In the genomic region with DNA sequence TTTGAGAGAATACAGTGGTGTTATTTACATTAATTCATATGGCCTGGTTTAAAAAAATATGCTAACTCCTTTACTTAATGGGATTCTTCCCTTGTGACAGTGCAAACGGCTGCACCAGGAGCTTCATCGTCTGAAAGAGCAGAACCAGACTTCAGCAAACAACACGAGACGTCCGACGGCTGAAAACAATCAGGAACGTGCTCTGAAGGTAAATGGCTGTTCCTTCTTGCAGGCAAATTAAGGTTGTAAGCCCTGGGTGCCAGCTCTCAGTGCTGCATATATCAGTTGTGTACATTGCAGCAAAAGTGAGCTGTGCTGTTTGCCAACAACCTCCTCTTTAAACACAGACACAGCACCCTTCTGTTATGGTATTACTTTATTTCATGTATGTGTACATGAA, we compare ENCODE assay signal across 16 mouse cellular contexts.
"Had no signal": no experiment of that assay in that cellular context is flagged by ENCODE, and none has a peak within 500 bp of the region (broad histone marks: within the 10 kb centered on the region; RNA-seq: fewer than 3 reads in every experiment).

No protein-coding gene starts in this region.

- H3K9ac ChIP-seq: liver, embryonic 12.5 days; liver, embryonic 14.5 days; lung, embryonic 15.5 days; neural tube, embryonic 12.5 days; stomach, embryonic 15.5 days had no signal

- H3K4me2 ChIP-seq: liver, embryonic 12.5 days; lung, embryonic 15.5 days; neural tube, embryonic 12.5 days; stomach, embryonic 15.5 days had no signal

- H3K27ac ChIP-seq: liver, embryonic 12.5 days; liver, embryonic 14.5 days; lung, embryonic 15.5 days; macrophage; neural tube, embryonic 12.5 days; stomach, embryonic 15.5 days; stomach, postnatal 0 days had no signal

- H3K4me3 ChIP-seq: liver, embryonic 12.5 days; lung, embryonic 15.5 days; megakaryocyte, embryonic 14.5 days; neural tube, embryonic 12.5 days; stomach, embryonic 15.5 days had no signal

- DNase-seq: lung, adult 2 months; lung, postnatal 14 days; lung, postnatal 36 days; right cerebral cortex, postnatal 14 days; thymus, adult 2 months; thymus, postnatal 25 days; thymus, postnatal 4 days had no signal

- H3K27me3 ChIP-seq: liver, embryonic 12.5 days; lung, embryonic 15.5 days; megakaryocyte, embryonic 14.5 days; neural tube, embryonic 12.5 days; stomach, embryonic 15.5 days had no signal

- H3K36me3 ChIP-seq: liver, embryonic 12.5 days; lung, embryonic 15.5 days; neural tube, embryonic 12.5 days; stomach, embryonic 15.5 days had no signal

- H3K9me3 ChIP-seq: liver, embryonic 12.5 days; lung, embryonic 15.5 days; megakaryocyte, embryonic 14.5 days; neural tube, embryonic 12.5 days; stomach, embryonic 15.5 days had no signal

- H3K4me1 ChIP-seq: liver, embryonic 12.5 days; lung, embryonic 15.5 days; megakaryocyte, embryonic 14.5 days; neural tube, embryonic 12.5 days; stomach, embryonic 15.5 days had no signal

- ATAC-seq: liver, embryonic 12.5 days; lung, postnatal 0 days had no signal
